Mouse (Mus musculus) urinary bladder, postnatal 4 days (tissue): ENCODE data around the gene Stx7.
"Not testable (repeated sequence)": the region's sequence is repeated elsewhere in the genome, so short reads cannot be mapped to it uniquely, and the experiment has no call there.

Experiments
- DNase-seq, 2 experiments: peaks; one replicate each; pipeline ENCODE4 v3.0.0; 2021 to 2022; ENCODE audit warnings: low spot score in 2 of 2

Gene Stx7

DNA sequence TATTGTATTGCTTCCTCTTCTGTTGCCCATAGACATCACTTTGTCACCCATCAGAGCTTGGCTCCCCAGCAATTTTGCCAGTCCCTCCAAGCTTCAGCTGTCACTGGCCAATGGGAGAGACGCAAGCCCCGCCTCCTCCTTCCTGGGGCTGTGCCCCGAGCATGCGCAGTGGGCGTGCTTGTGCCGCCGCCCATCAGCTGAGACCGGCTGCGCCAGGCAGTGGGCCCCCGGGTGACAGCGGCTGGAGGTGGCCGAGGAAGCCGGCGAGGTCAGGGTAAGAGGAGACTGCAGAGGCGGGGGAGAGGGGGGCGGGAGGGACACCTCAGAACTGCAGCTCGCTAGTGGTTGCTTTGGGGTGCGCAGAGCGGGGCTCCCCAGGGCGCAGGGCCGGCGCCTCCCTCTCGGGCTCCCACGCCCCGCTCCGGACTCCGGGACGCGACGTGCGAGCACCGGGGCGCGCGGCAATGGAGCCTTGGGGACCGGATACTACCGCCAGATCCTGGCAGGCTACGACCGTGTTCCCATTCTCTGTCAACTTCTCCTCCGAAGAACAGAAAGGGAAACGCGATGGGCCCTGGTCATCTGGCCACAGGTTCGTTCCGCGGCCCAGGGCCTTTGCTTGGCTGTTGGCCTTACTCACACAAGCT lies at the start of gene Stx7:
TSS of gene Stx7 (plus strand) at position 168 of the 647 bp plus-strand sequence.
- peak; percentile 88 to 90 for DNase-seq

- DNase-seq: not testable (repeated sequence)
Measured at GRCm38 (mm10) chr10:24101812-24102211, 47.3 kb upstream of the Stx7 start, which contains the start of gene Taar8c. Gene Taar8c (minus strand): TSS chr10:24101912.

DNA sequence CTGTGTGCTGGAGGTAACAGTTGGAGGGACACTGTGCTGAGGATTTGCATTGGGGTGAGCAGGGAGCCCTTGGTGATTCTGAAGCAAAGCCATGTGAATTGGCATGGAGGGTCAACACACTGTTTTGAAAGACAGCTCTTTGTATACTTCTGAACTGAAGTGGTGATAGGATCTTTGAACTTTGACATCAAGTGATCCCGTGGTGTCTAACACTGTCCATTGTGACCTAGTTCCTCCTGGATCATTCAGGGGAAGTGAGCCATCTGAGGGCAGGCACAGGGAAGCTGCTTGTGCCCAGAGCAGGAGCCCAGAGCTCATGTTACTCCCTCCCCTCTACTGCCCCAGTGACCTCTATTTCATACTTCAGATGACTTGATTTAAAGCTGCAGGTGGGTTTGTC lies 45.8 kb upstream of the Stx7 start:
- DNase-seq: not testable (repeated sequence)

- DNase-seq: no peak
Measured at GRCm38 (mm10) chr10:24107747-24108146, 41.4 kb upstream of the Stx7 start.

DNA sequence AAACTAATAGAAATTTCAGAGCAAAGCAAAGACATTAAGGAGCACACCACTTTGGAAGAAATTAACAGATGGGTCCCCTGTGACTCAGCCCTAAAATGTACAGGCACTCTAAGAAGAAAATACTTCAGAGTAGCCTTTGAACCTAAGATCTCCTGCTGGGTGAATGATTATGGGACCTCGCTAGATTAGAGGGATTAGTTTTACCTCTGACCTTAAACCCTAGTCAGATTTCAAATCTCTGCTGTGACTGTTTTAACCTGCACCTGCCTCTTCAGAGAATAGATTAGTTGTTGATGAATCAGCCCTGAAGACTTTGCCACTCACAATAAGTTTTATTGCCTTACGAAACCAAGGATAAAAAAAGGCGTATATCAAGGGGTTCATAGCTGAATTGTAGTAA lies 40.9 kb upstream of the Stx7 start:
- DNase-seq: no peak

DNA sequence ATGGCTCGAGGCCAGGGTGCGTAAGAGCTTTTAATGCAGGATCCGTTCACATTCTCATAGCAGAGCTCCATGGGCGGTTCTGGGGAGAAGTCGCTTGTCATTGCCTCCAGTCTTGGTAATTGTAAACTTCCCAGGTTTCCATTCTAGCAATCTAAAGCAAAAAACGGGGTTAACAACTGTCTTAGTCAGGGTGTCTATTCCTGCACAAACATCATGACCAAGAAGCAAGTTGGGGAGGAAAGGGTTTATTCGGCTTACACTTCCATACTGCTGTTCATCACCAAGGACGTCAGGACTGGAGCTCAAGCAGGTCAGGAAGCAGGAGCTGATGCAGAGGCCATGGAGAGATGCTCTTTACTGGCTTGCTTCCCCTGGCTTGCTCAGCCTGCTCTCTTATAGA lies 39.7 kb upstream of the Stx7 start, which contains the start of gene Taar9:
TSS of gene Taar9 (minus strand) at position 101 of the 400 bp plus-strand sequence.
- not testable (repeated sequence) for DNase-seq

DNA sequence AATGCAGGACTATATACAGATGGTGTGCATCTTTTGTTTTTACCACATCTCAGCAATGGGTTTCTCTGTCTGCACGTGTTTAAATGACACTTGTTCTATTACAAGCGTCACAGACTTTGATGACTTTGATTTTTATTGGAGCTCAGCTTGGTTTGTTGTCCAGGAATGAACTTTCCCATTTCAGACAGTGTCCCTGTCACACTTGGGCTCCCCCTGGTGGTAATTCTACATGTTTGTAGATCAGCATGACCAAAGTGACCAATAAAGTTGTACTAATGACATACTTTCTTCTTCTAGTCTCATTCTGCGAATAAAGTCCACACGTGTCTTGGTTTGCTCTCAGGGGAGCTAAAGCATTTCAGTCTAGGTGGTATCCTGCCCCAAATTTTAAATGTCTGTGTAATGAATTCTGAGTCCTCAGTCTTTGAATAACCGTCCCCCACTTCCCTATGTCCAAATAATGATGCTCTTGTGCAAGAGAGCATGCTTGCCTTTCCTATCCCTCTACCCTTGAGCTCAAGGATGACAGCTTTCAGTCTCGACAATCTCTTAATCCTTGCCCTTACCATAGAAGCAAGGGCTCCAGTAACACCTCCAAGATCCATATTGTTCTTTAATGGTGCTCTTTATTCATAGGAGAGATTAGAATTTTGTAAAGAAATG lies 37.9 kb upstream of the Stx7 start:
- no peak for DNase-seq

DNA sequence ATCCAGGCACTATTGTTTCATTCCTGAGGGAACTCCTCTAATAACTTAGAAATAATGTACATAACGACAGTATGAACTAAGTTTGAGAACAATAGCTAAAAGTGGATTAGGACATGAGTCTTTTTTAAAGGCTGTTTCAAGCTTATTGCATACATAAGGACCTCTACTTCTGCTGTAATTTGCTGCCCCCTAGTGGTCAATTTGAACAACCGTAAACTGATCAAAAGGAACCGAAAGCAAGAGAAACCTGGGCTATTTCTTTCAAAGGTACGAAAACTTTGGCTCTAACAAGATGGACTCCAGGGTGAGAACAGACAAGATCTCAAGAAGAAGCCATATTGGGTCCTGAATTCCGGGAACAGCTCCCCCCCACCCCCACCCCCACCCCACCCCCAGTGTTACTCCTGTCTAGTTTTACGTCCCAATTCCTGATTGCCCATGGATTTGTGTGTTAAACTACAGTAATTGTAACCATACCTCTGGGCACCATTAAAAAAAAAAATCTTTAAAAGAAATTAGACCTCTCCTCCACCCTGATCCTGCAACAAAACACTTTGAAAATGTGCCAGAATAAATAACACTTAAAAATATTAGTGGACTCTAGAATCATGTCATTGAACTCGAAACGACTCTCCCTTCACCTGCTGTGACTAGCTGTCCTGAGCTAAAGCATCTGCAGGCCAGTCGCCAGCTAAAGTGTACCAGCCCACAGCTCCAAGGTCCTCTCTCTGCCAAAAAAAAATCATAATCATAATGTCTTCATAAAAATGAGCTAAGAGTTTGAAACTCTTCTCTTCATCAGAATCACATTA lies 17.4 kb upstream of the Stx7 start:
- DNase-seq: no peak

DNA sequence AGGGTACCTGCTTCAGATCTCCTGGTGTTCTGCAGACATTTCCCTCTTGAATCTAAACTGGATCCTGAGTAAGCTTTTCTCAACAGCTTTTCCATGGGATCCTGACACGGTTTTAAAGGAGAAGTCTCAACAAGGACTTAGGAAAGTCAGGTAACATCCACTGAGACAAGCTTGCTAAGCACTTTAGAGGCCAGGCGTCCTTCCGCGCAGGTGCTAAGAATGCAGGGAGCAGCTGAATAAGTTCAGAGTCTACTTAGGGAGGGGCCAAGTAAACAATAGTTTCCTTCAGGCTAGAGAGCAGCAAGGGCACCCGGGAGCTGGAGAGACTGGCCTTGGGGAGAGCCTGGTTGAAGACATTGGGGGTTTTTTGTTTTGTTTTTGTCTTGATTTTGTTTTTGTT lies 16.8 kb upstream of the Stx7 start:
- no peak for DNase-seq

- no peak for DNase-seq
Measured at GRCm38 (mm10) chr10:24133132-24133531, 16.0 kb upstream of the Stx7 start.

- no peak for DNase-seq
Measured at GRCm38 (mm10) chr10:24134071-24134645, 14.9 kb upstream of the Stx7 start.

- no peak for DNase-seq
Measured at GRCm38 (mm10) chr10:24138623-24139261, 10.4 kb upstream of the Stx7 start.

DNA sequence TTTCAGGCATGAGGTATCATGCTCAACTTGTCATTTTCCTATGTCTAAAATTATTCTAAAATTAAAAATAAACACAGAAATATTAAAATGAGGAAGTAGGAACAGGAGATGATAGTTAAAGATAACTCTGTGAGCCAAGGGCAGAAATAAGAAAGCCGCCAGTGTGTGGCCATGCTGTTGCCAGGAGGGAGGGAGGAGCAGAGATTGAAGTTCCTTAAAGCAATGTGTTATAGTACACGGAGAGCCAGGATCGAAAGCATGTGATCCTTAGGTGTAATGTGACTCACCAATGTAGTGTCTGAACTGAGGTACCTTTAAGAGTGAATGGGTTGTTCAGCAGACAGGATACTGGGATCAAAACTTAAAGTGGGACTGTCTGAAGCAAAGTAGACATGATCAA lies 6.4 kb upstream of the Stx7 start:
- DNase-seq: no peak

DNA sequence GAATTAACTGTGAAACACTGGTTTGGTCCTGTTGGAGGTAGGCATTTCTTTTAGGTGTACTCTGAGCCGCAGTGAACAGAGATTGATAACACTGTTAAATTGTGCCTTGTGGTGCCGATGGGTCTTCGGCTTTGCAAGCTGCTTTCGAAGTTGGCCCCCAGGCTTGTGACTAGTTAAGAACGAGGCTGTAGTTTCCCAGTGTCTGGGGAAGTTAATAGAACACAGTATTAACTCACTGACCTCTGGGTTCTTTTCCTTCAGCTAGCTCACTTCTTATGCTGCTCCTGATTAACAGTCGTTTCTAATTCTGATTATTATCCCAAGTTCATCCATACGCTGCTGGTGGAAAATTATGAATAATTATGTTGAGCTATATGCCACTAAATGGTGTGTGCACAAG lies 984 bp downstream of the Stx7 start:
- DNase-seq: no peak

DNA sequence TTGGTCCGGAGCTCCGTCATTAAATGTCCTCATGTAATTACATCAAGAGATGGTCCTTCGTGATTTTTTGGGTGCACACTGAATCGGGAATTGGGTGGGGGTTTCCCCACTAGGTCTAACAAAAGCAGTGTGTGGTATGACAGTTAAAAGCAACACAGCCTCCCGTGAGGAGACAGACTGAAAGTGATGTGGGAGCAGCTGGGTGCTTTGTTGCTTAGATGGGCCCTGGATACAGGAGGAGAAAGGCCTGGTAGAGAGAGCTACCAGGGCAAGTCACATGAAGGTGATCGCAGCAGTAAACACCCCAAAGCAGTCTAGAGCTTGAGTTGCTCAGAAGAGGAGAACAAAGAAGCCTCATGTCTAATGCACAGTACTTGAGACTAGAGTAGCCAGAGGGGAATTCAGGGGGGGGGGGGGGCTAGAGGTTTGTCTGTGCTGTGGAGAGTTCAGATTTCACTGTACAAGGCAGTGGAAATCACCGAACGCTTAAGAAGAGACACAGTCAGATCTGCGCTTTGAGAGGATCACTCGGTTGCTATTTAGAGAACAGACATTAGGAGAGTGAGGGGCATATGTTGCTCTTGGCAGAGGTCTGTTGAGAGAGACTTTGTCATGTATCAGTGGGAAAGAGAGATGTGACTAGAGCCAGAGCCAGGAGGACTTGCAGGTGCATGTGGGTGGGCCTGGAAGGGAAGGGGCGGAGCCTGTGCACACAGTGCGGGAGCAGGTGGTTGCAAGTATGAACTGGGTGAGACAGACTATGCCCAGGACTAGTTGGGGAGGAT lies 9.6 kb downstream of the Stx7 start:
- DNase-seq: no peak

- no peak for DNase-seq
Measured at GRCm38 (mm10) chr10:24159575-24159974, 10.5 kb downstream of the Stx7 start.

DNA sequence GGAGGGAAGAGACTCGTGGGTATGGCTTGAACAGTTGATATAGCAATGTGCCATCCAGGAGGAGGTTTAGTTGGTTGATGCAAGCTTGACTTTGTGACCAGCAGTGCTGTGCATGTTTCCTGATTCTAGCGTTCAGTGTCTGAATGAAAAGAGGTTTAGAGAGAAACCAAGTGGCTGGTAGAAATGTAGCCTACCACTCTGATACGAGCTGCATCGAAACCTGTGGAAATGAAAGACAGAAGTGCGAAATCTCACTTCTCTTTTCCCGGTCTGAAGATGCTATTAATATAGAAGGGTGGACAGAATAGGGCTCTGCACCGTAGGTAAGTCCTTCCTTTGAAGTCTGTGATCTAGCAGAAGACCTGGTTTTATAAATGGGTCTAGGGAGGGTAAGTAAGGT lies 11.2 kb downstream of the Stx7 start:
- DNase-seq: no peak

- no peak for DNase-seq
Measured at GRCm38 (mm10) chr10:24164137-24164908, 15.2 kb downstream of the Stx7 start.

DNA sequence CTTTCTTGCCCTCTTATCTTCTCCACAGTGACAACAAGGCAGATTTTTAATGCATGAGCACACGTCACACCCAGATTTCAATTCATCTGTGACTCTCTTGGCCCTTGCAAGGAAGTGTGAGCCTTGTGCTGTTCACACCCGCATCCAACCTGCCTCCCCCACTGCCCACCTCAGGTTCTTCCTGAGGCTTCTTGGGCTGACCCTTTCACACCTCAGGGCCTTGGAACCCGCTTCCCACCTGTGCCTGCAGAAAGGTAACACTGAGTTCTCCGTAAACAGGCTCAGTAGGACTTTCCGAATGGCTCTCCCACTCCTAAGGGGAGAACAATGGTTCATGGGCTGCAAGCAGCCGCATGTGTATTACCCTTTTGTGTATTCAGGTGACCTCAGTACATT lies 15.8 kb downstream of the Stx7 start:
- no peak for DNase-seq

GRCm38 (mm10) chr10:24165526-24166055 lies 16.5 kb downstream of the Stx7 start:
- DNase-seq: no peak
